Mouse (Mus musculus) layer of hippocampus, postnatal 25 days (tissue): ENCODE data around the gene Zbtb8a. TPM values are rescaled to one million over a fixed set of nuclear protein-coding genes. Genes with fewer than 3 reads are reported as not detected.
A peak's percentile ranks its signal among the peaks of the same experiment; 100 is the strongest.

ENCODE experiments used
- DNase-seq, 2 experiments: peaks; one replicate each; pipeline ENCODE4 v3.0.0; 2022; ENCODE audit warnings: mixed read lengths in 2 of 2, low spot score in 1 of 2; ENCODE audit errors: extremely low spot score in 1 of 2
- total RNA-seq, 2 experiments: library from RNA; stranded (reverse); gene quantifications; 2 replicates each; pipeline ENCODE4 v1.2.3; 2021

Gene Zbtb8a
- total RNA-seq, 2 experiments from 2014 or later, result 4.1 to 5.6 TPM

DNA sequence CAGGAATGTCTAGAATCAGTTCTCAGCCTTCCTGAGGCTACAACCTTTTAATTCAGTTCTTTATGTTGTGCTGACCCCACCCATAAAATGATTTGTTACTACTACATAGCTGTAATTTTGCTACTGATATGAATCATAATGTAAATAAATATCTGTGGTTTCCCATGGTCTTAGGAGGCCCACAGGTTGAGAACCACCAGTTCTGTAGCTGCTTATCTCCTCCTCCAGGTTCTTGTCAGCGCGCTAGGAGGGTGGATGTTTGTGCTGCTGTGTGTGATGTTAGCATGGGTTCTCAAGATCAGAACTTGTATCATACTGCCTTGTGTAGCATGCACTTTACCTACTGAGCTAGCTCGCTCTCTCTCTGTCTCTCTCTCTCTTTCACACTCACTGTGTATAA lies 38.2 kb downstream of the Zbtb8a start:
- no peak for DNase-seq

DNA sequence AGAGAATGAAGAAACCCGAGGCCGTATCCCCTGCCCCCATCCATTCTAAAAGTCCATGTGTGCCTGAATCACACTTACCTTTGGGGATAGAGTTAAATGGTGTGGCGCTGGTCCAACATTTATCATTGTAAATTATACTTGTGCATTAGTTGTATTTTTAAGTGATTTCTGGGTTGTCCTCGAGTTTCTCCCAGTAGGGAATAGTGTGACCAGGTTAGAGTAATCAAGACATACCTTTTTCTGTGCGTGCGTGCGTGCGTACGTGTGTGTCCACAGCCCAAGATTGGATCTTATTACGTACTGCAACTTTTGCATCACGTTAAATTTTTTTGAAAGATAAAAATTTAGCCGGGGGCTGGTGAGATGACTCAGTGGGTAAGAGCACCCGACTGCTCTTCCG lies 41.6 kb downstream of the Zbtb8a start:
- no peak for DNase-seq

GRCm38 (mm10) chr4:129335216-129336074 lies 42.5 kb downstream of the Zbtb8a start, which contains the start of the genes Rbbp4 and Zbtb8os:
TSS of gene Rbbp4 (minus strand) at chr4:129335370.
TSS of gene Zbtb8os (plus strand) at chr4:129335695.
- peak; percentile 86 to 94 for DNase-seq

DNA sequence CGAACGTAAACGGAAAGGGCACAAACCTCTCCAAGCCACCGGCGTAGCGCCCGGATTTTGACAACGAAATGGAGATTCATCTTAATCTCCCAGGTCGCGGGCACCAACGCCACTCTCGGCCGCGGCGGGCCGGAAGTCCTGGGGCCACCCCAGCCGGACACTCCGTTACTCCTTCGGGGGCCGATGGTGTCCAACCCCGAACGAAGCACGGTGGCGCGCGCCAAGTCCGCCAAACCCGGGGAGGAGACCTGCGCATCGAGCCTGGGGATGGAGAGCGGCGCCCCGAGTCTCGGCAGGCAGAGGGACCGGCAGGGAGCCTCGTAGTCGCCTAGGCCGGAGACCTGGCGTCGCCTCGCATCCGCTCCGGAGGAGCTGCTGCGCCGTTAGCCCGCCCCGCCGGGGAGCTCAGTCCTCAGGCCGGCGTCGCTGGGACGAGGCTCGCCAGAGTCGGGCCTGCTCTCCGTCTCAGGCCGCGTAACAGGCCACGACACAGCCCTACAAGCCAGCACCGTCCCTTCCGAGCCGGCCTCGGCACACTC lies 43.2 kb downstream of the Zbtb8a start:
- DNase-seq, result peak in 1 of 2 experiments; percentile 24

DNA sequence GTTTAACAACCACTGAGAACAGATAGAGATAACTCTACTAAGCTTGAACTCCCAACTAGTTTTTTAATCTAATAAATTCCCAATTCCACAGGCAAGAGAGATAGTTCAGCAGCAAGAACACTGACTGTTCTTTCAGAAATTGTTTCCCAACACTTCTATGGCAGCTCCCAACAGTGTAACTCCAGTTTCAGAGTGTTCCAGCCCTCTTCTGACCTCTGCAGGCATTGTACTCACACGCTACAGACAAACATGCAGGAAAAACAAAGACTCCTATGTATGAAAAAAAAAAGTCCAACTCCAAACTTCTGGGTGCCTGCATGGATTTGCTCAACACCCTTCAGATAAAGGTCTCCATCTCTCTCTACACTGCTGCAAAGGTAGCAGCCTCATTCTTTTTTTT lies 45.1 kb downstream of the Zbtb8a start:
- no peak for DNase-seq

DNA sequence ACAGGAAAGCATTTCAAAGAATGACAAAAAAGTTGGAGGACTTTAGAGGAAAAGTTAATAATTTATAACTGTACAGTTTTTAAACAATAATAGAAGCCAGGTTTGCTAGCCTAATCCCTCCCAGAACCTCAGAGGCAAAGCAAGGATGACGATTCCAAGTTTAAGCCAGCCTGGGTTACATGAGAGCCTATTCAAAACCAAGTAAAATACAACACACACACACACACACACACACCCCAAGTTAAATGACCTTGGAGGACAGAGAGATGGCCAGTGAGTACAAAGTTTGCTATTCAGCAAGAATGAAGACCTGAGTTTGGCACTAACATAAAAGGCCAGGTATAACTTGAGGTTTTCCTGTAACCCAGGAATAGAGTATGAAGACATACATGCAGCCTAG lies 51.7 kb downstream of the Zbtb8a start:
- DNase-seq, result no peak

GRCm38 (mm10) chr4:129324756-129325155 lies 53.2 kb downstream of the Zbtb8a start:
- no peak for DNase-seq

GRCm38 (mm10) chr4:129323491-129323890 lies 54.4 kb downstream of the Zbtb8a start:
- DNase-seq, result no peak

DNA sequence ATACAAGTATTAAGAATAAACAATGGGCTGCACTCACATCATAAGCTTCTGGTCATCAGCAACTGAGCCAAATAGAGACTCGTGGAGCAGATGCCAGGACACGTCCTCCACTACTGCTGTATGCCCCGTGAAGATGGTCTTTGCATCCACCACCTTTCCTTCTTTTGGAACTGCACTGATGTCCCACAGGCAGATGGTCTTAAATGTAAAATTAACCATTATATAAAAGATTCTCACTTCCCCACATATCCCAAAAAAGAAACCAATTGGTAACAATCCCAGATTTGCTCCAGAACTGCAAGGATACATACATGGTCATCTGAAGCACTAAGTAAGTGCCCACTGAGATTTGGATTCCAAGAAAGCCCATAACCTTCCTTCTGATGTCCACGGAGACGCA lies 55.9 kb downstream of the Zbtb8a start:
- no peak for DNase-seq

GRCm38 (mm10) chr4:129320876-129321275 lies 57.0 kb downstream of the Zbtb8a start:
- DNase-seq, result no peak

DNA sequence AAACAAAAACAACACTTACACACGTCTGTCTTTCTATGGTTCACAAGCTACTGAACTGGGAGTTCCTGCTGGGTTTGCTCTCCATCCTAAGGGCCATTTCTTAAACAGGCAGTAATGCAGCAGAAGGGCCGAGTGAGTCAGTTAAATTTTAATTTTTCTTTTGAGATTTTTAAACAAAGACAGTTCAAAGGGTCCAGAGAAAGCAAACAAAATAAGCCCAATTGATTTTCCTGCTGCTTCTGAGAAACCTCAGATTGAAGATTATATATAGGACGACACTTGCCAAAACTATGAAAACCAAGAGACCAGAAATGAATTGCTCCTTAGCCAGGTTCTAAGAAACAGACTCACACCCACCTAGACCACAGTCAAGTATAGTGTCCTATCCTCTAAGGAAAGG lies 64.0 kb downstream of the Zbtb8a start:
- no peak for DNase-seq

- DNase-seq, result no peak
These were observed 70.0 kb downstream of the Zbtb8a start for GRCm38 (mm10) chr4:129307936-129308335.

- DNase-seq, result no peak
These were observed 73.6 kb downstream of the Zbtb8a start for GRCm38 (mm10) chr4:129304306-129304705.

GRCm38 (mm10) chr4:129303816-129304215 lies 74.1 kb downstream of the Zbtb8a start:
- no peak for DNase-seq

Other genes with a start within 250 kb of the Zbtb8a start
- 10 to 100 TPM; 85.1 to 86.0 TPM for gene Fndc5, start 241.1 kb downstream of the Zbtb8a start, total RNA-seq
- 10 to 100 TPM; 32.5 to 35.2 TPM for gene S100pbp, start 188.4 kb downstream of the Zbtb8a start, total RNA-seq
- gene Yars, start 188.4 kb downstream of the Zbtb8a start, total RNA-seq, result 10 to 100 TPM; 85.0 to 85.9 TPM
- gene C77080, start 116.7 kb downstream of the Zbtb8a start, total RNA-seq, result 1 to 10 TPM; 7.5 to 7.7 TPM
- gene Sync, start 90.5 kb downstream of the Zbtb8a start, total RNA-seq, result 1 to 10 TPM in 1 of 2 experiments, under 1 TPM in 1; 0.79 to 1.3 TPM
- gene Rbbp4, start 42.7 kb downstream of the Zbtb8a start, total RNA-seq, result 100 to 1,000 TPM; 111 to 133 TPM
- 10 to 100 TPM; 30.5 to 33.9 TPM for gene Zbtb8os, start 42.4 kb downstream of the Zbtb8a start, total RNA-seq
- gene Zbtb8b, start 62.7 kb upstream of the Zbtb8a start, total RNA-seq, result 1 to 10 TPM; 4.2 to 4.6 TPM
- 10 to 100 TPM; 55.4 to 57.7 TPM for gene Bsdc1, start 83.5 kb upstream of the Zbtb8a start, total RNA-seq
- gene Tssk3, start 112.9 kb upstream of the Zbtb8a start, total RNA-seq, result not detected
- not detected for gene Fam229a, start 113.1 kb upstream of the Zbtb8a start, total RNA-seq
- gene Marcksl1, start 135.5 kb upstream of the Zbtb8a start, total RNA-seq, result 100 to 1,000 TPM; 170 to 171 TPM
- gene Hdac1, start 164.6 kb upstream of the Zbtb8a start, total RNA-seq, result 10 to 100 TPM; 37.0 to 48.7 TPM
- 1 to 10 TPM; 3.3 to 3.5 TPM for gene Lck, start 195.5 kb upstream of the Zbtb8a start, total RNA-seq
- under 1 TPM in 1 of 2 experiments, not detected in 1; 0.81 TPM for gene Fam167b, start 200.4 kb upstream of the Zbtb8a start, total RNA-seq
- gene Eif3i, start 222.5 kb upstream of the Zbtb8a start, total RNA-seq, result 100 to 1,000 TPM; 128 TPM
- gene Tmem234, start 222.6 kb upstream of the Zbtb8a start, total RNA-seq, result 10 to 100 TPM; 78.8 to 80.7 TPM
- 1 to 10 TPM; 3.6 to 6.8 TPM for gene Dcdc2b, start 236.1 kb upstream of the Zbtb8a start, total RNA-seq
- 10 to 100 TPM; 32.9 to 41.9 TPM for gene Iqcc, start 241.0 kb upstream of the Zbtb8a start, total RNA-seq
- 10 to 100 TPM; 71.6 to 84.5 TPM for gene Ccdc28b, start 245.8 kb upstream of the Zbtb8a start, total RNA-seq